Mouse (Mus musculus) c-Kit-positive CD71-negative TER-119-negative erythroid progenitor cells, embryonic 14.5 days (primary cell): ENCODE measurements around the gene Cemip.
"Not testable (repeated sequence)": the region's sequence is repeated elsewhere in the genome, so short reads cannot be mapped to it uniquely, and the experiment has no call there.

Experiments
- DNase-seq: peaks from one replicate; pipeline ENCODE4 v3.0.0-alpha.2; 2013; ENCODE audit warnings: low read depth

The Cemip gene

DNA sequence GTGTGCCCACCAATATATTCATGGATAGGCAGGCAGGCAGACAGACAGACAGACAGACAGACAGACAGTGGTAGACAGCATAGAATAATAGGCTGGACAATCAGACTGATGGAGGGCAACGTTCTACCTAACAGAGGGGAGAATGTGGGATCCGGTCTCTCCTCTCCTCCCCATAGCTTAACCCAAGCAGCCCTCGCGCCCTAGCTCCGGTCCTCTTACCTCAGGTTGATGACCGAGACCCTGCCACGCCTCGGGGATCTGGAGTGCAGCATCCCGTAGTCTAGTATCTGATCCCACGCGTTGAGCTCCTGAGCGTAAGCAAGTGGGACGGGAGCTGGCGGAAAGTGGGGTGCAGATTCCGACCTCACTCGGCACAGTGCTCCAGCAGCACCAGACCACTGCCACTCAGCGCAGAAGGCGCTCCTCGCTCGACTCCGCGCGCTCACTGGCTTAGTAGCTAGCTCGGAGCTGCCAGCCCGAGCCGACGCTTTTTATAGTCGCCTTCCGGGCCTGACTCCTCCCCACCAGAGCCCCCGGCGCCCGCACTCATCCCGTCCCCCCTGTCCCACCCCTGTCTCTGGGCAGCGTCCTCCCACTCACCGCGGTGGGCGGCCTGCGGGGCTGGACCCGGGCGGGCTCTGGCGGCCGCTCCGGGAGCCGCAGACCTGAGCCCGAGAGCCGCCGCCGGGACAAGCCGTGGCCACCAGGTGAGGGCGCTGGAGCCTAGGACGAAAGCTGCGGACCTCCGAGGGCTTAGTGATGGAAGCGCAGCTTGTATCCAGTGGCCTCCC lies at the start of gene Cemip:
Cemip (minus strand) TSS at position 464 of the 791 bp plus-strand sequence.
- peak; percentile 33 for DNase-seq

- DNase-seq, result no peak
These were observed 46.4 kb upstream of the Cemip start for GRCm38 (mm10) chr7:84132704-84133103.

DNA sequence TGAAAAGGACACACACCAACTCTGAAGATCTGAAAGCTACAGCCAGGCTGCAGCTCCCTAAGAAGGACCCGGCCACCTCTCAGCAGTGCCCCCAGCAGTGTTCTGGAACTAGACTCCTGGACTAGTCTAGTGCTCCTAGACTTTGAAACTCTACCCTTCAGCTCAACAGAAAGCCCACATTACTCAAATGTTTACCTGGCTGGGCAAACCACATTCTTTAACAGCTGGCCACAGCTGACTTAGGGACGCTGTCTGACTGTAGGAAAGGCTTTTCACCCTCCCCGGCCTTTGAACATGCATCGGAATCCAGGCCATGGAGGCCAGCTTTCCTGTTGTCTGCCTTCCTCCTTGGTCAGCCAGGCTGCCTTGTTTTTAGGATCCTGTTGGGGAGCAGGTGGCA lies 45.4 kb upstream of the Cemip start:
- DNase-seq, result no peak

DNA sequence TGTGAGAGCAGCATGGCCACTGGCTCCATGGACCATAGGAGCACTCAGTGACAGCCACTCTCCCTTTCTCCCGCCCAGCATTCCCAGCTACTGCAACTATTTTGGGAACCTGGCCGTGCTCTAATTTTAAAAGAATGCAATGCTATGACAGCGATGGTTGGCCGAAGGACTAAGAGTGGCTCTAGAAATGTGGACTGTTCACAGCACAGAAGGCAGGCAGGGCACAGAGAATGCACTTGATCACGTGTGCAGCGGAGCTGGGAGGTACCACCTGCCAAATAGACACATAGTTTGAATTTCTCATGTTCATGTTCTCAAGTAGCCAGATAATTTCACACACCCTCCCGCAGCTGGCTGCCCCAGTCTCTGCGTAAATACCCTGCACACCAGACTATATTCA lies 42.4 kb upstream of the Cemip start:
- DNase-seq, result no peak

GRCm38 (mm10) chr7:84125730-84126129 lies 39.4 kb upstream of the Cemip start:
- DNase-seq, result no peak

DNA sequence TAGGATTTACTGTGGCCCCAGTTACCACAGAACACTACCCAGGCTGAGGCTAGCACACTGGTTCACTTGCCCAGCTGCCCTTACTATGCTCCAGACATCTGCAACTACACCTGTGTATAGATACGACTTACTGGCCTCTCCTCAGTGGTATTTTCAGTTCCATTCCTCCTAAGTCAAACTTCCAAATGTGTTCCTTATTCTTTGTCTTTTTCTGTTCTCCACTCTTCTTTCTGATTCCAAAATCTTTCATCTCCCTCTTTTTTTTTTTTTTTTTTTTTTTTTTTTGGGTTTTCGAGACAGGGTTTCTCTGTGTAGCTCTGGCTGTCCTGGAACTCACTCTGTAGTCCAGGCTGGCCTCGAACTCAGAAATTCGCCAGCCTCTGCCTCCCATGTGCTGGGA lies 37.3 kb upstream of the Cemip start:
- not testable (repeated sequence) for DNase-seq

GRCm38 (mm10) chr7:84121778-84122177 lies 35.5 kb upstream of the Cemip start:
- no peak for DNase-seq

DNA sequence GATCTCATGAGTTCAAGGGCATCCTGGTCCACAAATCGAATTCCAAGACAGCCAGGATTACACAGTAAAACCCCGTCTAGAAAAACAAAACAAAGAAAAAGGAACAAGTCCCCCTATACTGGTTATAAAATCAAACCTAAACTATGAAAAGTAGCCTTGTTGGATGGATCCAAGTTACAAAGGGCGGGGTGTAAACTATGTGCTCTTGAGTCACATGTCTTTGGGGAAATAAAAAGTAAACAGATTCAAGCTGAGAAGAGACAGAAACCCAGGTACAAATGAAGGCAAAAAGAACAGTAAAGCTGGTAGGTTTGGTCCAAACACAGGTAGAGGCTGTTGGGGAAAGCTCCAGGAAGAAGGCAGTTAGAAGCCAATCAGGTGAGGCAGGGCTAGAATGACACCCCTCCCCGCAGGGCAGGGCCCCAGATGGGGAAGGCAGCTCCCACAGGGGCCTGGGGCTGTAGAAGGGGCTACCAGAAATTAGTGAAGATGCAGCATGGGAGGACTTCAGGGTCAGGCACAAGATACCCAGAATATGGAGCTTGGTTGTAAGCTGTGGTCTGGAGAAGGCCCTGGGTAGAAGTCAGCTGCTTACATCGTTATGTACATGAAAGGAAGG lies 33.9 kb upstream of the Cemip start:
- no peak for DNase-seq

DNA sequence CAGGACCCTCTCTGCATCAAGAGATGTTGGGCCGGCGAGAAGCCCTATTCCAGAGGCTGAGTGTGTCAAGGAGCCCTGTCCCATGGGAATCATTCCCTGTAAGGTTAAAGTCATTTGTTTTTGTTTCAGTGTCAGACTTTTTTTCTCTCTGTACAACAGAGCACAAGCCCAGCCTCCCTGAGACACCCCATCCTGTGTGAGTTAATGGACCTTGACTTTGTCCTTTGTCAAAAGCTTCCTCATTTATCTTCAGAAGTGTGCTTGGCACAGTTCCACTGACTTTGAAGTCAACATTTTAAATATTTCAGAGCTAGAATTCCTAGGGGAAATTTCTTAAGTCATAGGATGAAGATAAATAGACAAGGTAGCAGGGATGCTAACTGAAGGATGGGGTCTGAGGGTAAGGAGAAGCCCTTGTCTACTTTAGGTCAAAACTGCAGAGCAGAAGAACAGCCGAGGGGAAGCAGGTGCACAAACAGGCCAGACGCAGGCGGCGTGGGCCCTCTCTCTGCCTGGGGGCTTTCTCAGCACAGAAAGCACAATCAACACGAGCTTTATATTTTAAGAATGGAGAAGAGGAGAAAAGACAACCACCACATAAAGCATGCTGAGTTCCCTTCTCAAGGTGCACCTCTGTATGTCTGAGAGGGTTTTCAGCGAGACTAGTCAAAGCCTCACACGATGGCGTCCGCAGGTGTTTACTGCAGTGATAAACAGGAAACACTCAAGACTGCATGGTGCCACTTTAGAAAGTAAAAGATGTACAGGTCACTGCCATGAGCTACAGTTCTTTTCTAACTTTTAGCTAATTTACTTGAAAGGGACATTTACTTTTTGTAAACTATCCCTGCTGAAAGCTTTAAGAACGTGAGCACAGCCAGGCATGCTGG lies 33.2 kb upstream of the Cemip start:
- DNase-seq, result no peak

- DNase-seq, result no peak
These were observed 31.3 kb upstream of the Cemip start for GRCm38 (mm10) chr7:84117543-84118122.

- DNase-seq, result no peak
These were observed 30.6 kb upstream of the Cemip start for GRCm38 (mm10) chr7:84116621-84117542.

DNA sequence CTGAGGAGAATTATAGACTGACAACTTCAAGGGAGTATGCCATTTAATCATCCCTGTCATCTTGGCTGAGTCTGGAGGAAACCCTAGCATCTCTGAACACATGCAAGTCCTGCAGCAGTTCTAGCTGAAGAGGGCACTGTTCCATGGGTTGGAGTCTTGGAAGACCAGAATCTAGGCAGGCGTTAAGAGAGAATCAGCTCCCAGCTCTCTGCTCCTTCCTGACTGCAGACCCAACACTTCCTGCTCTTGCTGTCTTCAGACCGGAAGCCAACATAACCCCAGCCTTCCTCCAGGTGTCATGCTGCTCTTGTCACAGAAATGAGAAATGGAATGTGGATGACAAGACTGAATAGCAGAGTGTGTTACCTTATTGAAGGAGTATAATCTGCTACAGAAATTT lies 29.1 kb upstream of the Cemip start:
- no peak for DNase-seq

DNA sequence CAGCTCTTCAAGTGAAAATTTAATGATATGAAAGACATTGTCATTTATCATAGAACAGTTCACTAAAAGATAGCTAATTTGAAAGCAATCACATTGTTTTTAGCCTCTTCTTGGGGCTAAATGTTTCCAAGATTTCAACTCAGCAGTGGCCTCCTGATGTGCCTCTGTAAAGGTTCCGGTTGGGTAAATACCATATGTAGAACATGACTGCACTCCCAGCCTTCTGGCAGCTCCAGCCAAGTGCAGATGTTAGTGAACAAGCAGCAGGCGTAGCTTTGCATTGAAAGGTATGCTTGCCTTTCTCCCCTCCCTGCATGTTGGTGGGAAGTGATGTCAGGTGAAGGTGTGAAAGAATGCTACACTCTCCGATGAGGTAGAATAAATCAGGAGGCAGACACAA lies 28.5 kb upstream of the Cemip start:
- DNase-seq, result no peak

DNA sequence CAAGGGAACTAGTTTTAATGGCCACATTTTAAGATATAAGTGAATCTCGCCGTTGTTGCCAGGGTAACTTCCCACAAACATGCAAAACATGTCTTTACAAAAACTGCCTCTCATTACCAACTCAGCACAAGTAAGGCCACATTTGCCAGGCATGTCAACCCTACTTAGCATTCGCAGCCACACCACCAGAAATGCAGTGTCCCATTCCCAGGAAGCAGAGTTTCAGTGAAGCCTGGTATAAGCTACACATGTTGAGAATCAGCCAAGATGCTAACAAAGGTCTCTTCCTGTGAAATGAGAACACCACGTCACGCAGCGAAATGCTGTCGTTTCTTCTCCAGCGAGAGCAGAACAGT lies 26.7 kb upstream of the Cemip start:
- no peak for DNase-seq

DNA sequence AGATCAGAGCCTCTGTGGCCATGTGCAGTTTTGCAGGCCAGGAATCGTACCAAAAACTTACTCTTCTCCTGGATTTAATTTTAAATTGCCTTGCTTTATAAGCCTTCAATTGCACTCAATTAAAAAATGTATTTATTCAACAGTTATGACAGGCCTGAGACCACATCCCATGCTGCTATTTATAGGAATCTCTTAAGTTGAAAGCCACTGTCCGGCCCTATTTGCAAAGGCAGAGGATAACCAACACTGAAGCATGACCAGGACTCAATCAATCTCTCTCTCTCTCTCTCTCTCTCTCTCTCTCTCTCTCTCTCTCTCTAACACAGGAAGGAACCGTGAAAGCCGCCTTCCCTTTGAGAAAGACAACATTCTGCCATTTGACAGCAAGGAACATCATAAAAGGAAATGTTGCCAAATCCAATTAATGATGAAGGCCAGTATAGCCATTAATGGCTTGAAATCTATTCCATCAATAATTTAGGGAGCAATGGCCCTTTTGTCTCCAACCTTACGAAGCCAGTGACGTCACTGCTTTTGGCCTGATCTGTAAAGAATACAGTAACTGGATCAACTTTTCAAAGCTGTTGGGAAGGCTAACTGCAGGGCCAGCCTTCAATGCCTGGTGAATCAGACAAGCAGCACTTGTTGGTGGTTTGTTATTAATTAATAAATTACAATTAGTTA lies 26.2 kb upstream of the Cemip start:
- DNase-seq, result no peak

DNA sequence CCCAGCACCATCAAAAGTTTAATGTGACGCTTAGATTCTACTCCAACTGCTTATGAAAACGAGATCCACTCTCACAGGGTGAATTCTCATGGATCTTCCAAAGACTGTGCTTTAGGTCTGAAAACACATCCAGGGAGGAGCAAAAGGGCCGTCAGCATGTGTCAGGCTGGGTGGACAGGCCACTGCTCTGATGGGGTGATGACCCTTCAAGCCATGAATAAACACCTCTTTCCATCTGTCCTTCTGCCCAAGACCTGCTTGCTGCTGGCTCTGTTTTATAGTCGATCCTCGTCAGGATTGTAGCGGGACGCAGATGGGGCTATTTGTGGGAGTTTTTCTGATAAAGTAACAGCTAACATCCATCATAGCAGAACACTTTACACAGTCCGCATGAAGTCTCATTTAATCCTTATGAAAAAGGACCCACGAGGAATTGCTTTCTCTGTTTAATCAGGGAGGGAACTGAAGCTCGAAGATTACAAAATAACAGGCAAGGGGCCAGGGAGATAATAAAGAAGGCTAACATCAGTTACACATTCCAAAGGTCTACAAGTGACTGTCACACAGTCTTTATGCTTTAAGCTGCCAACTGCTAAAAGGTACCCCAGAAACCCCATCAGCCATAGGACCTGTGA lies 25.5 kb upstream of the Cemip start:
- DNase-seq, result no peak

DNA sequence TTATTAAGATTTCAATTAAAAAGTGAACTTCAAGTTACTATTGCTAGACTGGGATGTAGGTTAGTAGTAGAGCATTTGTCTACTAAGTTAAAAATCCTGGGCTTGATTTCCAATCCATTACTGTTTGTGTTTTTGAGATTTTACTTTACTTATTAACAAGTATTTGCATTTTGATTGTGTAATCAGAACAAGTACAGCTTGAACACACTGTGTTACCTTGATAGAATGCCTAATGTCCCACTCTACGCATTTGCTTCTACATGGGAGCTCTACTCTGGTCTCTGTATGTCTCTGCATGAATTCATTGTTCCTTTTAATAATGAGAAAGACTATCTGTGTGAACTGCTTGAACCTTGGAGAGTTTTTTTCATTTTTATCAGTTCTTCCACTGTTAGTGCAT lies 20.6 kb upstream of the Cemip start:
- no peak for DNase-seq

DNA sequence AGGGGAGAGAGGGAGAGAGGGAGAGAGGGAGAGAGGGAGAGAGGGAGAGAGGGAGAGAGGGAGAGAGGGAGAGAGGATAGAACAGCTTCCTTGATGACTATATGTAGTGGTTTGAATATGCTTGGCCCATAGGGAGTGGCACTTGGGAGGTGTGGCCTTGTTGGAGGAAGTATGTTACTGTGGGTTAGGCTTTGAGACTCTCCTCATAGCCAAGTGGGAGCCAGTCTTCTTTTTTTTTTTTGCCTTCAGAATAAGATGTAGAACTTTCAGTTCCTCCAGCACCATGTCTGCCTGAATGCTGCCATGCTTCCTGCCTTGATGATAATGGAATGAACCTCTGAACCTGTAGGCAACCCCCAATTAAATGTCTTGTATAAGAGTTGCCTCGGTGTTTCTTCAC lies 16.3 kb upstream of the Cemip start:
- no peak for DNase-seq

GRCm38 (mm10) chr7:84100672-84101071 lies 14.4 kb upstream of the Cemip start:
- no peak for DNase-seq

DNA sequence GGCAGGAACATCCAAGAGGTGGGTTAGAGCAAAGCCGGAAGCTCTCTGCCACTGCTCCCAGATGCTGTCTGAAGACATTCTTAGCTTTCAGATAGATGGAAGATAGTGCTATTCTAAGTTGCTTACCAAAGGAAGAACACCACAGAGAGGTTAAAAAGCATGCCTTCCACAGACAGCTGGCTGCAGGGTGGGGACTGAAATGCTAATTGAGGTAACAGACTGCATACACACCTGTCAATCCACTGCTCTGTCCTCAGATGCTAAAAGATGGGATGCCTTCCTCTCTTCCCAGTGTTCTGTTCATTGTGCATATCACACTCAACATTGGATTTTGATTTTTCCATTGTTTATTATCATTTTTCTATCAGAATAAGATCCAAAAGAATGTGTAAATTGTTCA lies 11.8 kb upstream of the Cemip start:
- no peak for DNase-seq
